ENCODE assay signal across 8 mouse cellular contexts in genomic region chr1:130422664-130423111, GRCm38 (mm10). TPM values are rescaled to one million over a fixed set of nuclear protein-coding genes. Genes with fewer than 3 reads are reported as not detected.
DNase-seq lines count a peak whose midpoint lies in the region; ATAC-seq lines count a peak whose summit lies in the region.

Cd55b (minus strand) TSS chr1:130423009.

- H3K9ac ChIP-seq in hindbrain, embryonic 11.5 days (ENCODE audit: low read depth, low read length): no peak within 1 kb of the TSS
- H3K9ac ChIP-seq in forebrain, embryonic 15.5 days (replicated peaks): no peak within 1 kb of the TSS
- no peak within 1 kb of the TSS for H3K9ac ChIP-seq in kidney, embryonic 16.5 days (replicated peaks; ENCODE audit: low read length)
- no peak within 1 kb of the TSS for H3K9ac ChIP-seq in stomach, embryonic 16.5 days (ENCODE audit: low read length)

- ATAC-seq in hindbrain, embryonic 11.5 days (ENCODE audit: low FRiP score): peak; percentile 38; the same call in 1 of the 2 replicates
- peak; percentile 83 for ATAC-seq in forebrain, embryonic 15.5 days (replicated peaks)
- peak; percentile 69 for ATAC-seq in kidney, embryonic 16.5 days (ENCODE audit: low FRiP score, low TSS enrichment)
- ATAC-seq in stomach, embryonic 16.5 days (ENCODE audit: insufficient read depth, low FRiP score): peak; percentile 51; the same call in 1 of the 2 replicates

- no peak within 1 kb of the TSS for H3K4me3 ChIP-seq in hindbrain, embryonic 11.5 days (ENCODE audit: low read depth, low read length)
- H3K4me3 ChIP-seq in hindbrain, embryonic 10.5 days: no peak within 1 kb of the TSS
- H3K4me3 ChIP-seq in forebrain, embryonic 15.5 days: no peak within 1 kb of the TSS
- no peak within 1 kb of the TSS for H3K4me3 ChIP-seq in kidney, embryonic 16.5 days (ENCODE audit: low read length)
- H3K4me3 ChIP-seq in stomach, embryonic 16.5 days (replicated peaks; ENCODE audit: low read length): no peak within 1 kb of the TSS

- WGBS in hindbrain, embryonic 11.5 days: 62% methylated on average over 18 of the region's 18 CpGs
- WGBS in hindbrain, embryonic 10.5 days: 59% methylated on average over 18 of the region's 18 CpGs
- 57% methylated on average over 18 of the region's 18 CpGs for WGBS in forebrain, embryonic 15.5 days
- 56% methylated on average over 18 of the region's 18 CpGs for WGBS in kidney, embryonic 16.5 days
- WGBS in stomach, embryonic 16.5 days: 52% methylated on average over 18 of the region's 18 CpGs

- H3K9me3 ChIP-seq in hindbrain, embryonic 11.5 days (ENCODE audit: control insufficient read depth, low read length): no peaks in the 10 kb centered on the region
- H3K9me3 ChIP-seq in hindbrain, embryonic 10.5 days: no peaks in the 10 kb centered on the region
- H3K9me3 ChIP-seq in forebrain, embryonic 15.5 days: no peaks in the 10 kb centered on the region
- H3K9me3 ChIP-seq in kidney, embryonic 16.5 days (ENCODE audit: low read length): no peaks in the 10 kb centered on the region
- no peaks in the 10 kb centered on the region for H3K9me3 ChIP-seq in stomach, embryonic 16.5 days (replicated peaks; ENCODE audit: control insufficient read depth, low read length)

- no peaks in the 10 kb centered on the region for H3K36me3 ChIP-seq in hindbrain, embryonic 11.5 days (ENCODE audit: control insufficient read depth, insufficient read depth, low read length)
- H3K36me3 ChIP-seq in hindbrain, embryonic 10.5 days: no peaks in the 10 kb centered on the region
- H3K36me3 ChIP-seq in forebrain, embryonic 15.5 days: no peaks in the 10 kb centered on the region
- H3K36me3 ChIP-seq in kidney, embryonic 16.5 days (ENCODE audit: insufficient read depth, low read length): no peaks in the 10 kb centered on the region
- H3K36me3 ChIP-seq in stomach, embryonic 16.5 days (ENCODE audit: control insufficient read depth, insufficient read depth, low read length): no peaks in the 10 kb centered on the region

- no peaks in the 10 kb centered on the region for H3K27me3 ChIP-seq in hindbrain, embryonic 11.5 days (ENCODE audit: control insufficient read depth, insufficient read depth, low read length)
- H3K27me3 ChIP-seq in hindbrain, embryonic 10.5 days (ENCODE audit: insufficient read depth, poor library complexity, severe bottlenecking): no peaks in the 10 kb centered on the region
- no peaks in the 10 kb centered on the region for H3K27me3 ChIP-seq in forebrain, embryonic 15.5 days
- H3K27me3 ChIP-seq in kidney, embryonic 16.5 days (ENCODE audit: insufficient read depth, low read length): no peaks in the 10 kb centered on the region
- H3K27me3 ChIP-seq in stomach, embryonic 16.5 days (ENCODE audit: control insufficient read depth, insufficient read depth, low read length): no peaks in the 10 kb centered on the region

- DNase-seq in hindbrain, embryonic 11.5 days (ENCODE audit: low spot score): peak; percentile 0
- DNase-seq in hindbrain, embryonic 10.5 days (ENCODE audit: low spot score): no peak
- DNase-seq in adrenal gland, postnatal 25 days: peak; percentile 7
- peak; percentile 52 to 67 for DNase-seq in lung, adult 18-20 months
- DNase-seq in embryo, embryonic 10.5 days (ENCODE audit: low spot score): no peak

- H3K27ac ChIP-seq in hindbrain, embryonic 11.5 days (ENCODE audit: low read depth, low read length): no peak within 1 kb of the TSS
- no peak within 1 kb of the TSS for H3K27ac ChIP-seq in hindbrain, embryonic 10.5 days
- no peak within 1 kb of the TSS for H3K27ac ChIP-seq in forebrain, embryonic 15.5 days (replicated peaks)
- H3K27ac ChIP-seq in kidney, embryonic 16.5 days (ENCODE audit: low read length): no peak within 1 kb of the TSS
- no peak within 1 kb of the TSS for H3K27ac ChIP-seq in stomach, embryonic 16.5 days (ENCODE audit: low read length)

- H3K4me1 ChIP-seq in hindbrain, embryonic 11.5 days (replicated peaks; ENCODE audit: control insufficient read depth, insufficient read depth, low read length): no peaks in the 10 kb centered on the region
- H3K4me1 ChIP-seq in hindbrain, embryonic 10.5 days (replicated peaks): no peaks in the 10 kb centered on the region
- no peaks in the 10 kb centered on the region for H3K4me1 ChIP-seq in forebrain, embryonic 15.5 days
- H3K4me1 ChIP-seq in kidney, embryonic 16.5 days (ENCODE audit: insufficient read depth, low read length): 0 out of 2 replicates have a peak, but pooled peaks cover 3% of the 10 kb centered on the region
- no peaks in the 10 kb centered on the region; the same call in 1 of the 2 replicates for H3K4me1 ChIP-seq in stomach, embryonic 16.5 days (ENCODE audit: control insufficient read depth, insufficient read depth, low read length)

- no peak within 1 kb of the TSS for H3K4me2 ChIP-seq in hindbrain, embryonic 11.5 days (replicated peaks; ENCODE audit: low read depth, low read length)
- H3K4me2 ChIP-seq in forebrain, embryonic 15.5 days (replicated peaks): no peak within 1 kb of the TSS; the same call in 1 of the 2 replicates
- H3K4me2 ChIP-seq in kidney, embryonic 16.5 days (replicated peaks; ENCODE audit: low read depth, low read length): 0 out of 2 replicates have a peak within 1 kb of the TSS, but pooled peaks have one; percentile 5
- H3K4me2 ChIP-seq in stomach, embryonic 16.5 days (ENCODE audit: low read depth, low read length): no peak within 1 kb of the TSS; the same call in 1 of the 2 replicates

RNA-seq across cellular contexts. Expression of gene Cd55b, which starts in this region (rescaled TPM):
- not detected in 2 replicates for polyA plus RNA-seq in hindbrain, embryonic 11.5 days (2014; fragmentation: Nextera tagmentation; extraction: Ambion mirVana)
- not detected in 2 replicates for polyA plus RNA-seq in hindbrain, embryonic 10.5 days (2016; fragmentation: Nextera tagmentation; extraction: Ambion mirVana)
- total RNA-seq in adrenal gland, postnatal 25 days (2021): not detected in 2 replicates
- not detected in 2 replicates for polyA plus RNA-seq in forebrain, embryonic 15.5 days (2015; fragmentation: Nextera tagmentation; extraction: Ambion mirVana)
- 0.21 TPM in 1 of 2 replicates, not detected in the other for polyA plus RNA-seq in kidney, embryonic 16.5 days (2015; fragmentation: Nextera tagmentation; extraction: Ambion mirVana)
- polyA plus RNA-seq in stomach, embryonic 16.5 days (2015; fragmentation: Nextera tagmentation; extraction: Ambion mirVana): 0.21 and 0.29 TPM in 2 replicates

Comparison
In these comparisons a context has a peak if more than half of its experiments do, and no peak if none do; other contexts are left out.
1. Peak in DNase-seq and ATAC-seq in hindbrain, embryonic 11.5 days; RNA of the gene not detected or under 1 TPM.
2. Peak in DNase-seq in adrenal gland, postnatal 25 days; RNA of the gene not detected or under 1 TPM.
3. Peak in ATAC-seq in forebrain, embryonic 15.5 days; RNA of the gene not detected or under 1 TPM.
4. Peak in ATAC-seq and H3K4me2 ChIP-seq in kidney, embryonic 16.5 days; RNA of the gene not detected or under 1 TPM.
5. Peak in ATAC-seq in stomach, embryonic 16.5 days; RNA of the gene not detected or under 1 TPM.
6. DNase-seq: peak in lung, adult 18-20 months (2 of 2); none in hindbrain, embryonic 10.5 days (single experiment) and embryo, embryonic 10.5 days (single experiment).
7. Peak in every context shown above with its lines, with median percentiles within 50 percentile points of each other: ATAC-seq.